Mouse (Mus musculus) midbrain, embryonic 13.5 days (tissue): Measurements from ENCODE around the gene Spag7. TPM values are rescaled to one million over a fixed set of nuclear protein-coding genes. Genes with fewer than 3 reads are reported as not detected.

Experiments used
- ATAC-seq: fragments of 200-750 bp; cut with Nextera tagmentation; 2 replicates; pipeline ENCODE4 v1.8.0; 2017; ENCODE audit warnings: mild to moderate bottlenecking, moderate TSS enrichment, moderate library complexity
- H3K27ac ChIP-seq: fragments of 300-500 bp; sonication (generic); 2 replicates; pipeline ENCODE4 v1.5.1; 2015; ENCODE audit warnings: inconsistent platforms, mild to moderate bottlenecking, moderate library complexity
- H3K27me3 ChIP-seq: fragments of 300-500 bp; sonication (generic); 2 replicates; pipeline ENCODE4 v1.6.1; 2015; ENCODE audit warnings: mild to moderate bottlenecking, inconsistent platforms
- H3K36me3 ChIP-seq: fragments of 300-500 bp; sonication (generic); 2 replicates; pipeline ENCODE4 v1.6.1; 2015; ENCODE audit warnings: mild to moderate bottlenecking, inconsistent platforms
- H3K4me1 ChIP-seq: fragments of 300-500 bp; sonication (generic); replicated peaks from 2 replicates; pipeline ENCODE4 v1.6.1; 2015; ENCODE audit warnings: inconsistent platforms
- H3K4me2 ChIP-seq: fragments of 300-500 bp; sonication (generic); replicated peaks from 2 replicates; pipeline ENCODE4 v1.6.1; 2015; ENCODE audit warnings: moderate library complexity, mild to moderate bottlenecking, inconsistent platforms
- H3K4me3 ChIP-seq: fragments of 300-500 bp; sonication (generic); replicated peaks from 2 replicates; pipeline ENCODE4 v1.5.1; 2015; ENCODE audit warnings: mild to moderate bottlenecking, inconsistent platforms
- H3K9ac ChIP-seq: fragments of 300-500 bp; sonication (generic); replicated peaks from 2 replicates; pipeline ENCODE4 v1.6.1; 2015; ENCODE audit warnings: mild to moderate bottlenecking, inconsistent platforms
- H3K9me3 ChIP-seq: fragments of 300-500 bp; sonication (generic); 2 replicates; pipeline ENCODE4 v1.6.1; 2016; ENCODE audit warnings: mild to moderate bottlenecking, inconsistent platforms
- WGBS: fragments of 180-500 bp; shearing (Covaris S2); methylation state at CpG from one replicate; pipeline ENCODE4 v1.1.7; 2015; 5-methylcytosine and 5-hydroxymethylcytosine counted together
- polyA plus RNA-seq: library from polyadenylated mRNA; unstranded; fragments of >200 nt; fragmentation: Nextera tagmentation; extraction: Ambion mirVana; gene quantifications from 2 replicates; pipeline ENCODE4 v1.2.1, GENCODE M21; 2015

Gene Spag7
- polyA plus RNA-seq, 1 experiment from 2014 or later: 180 TPM

- H3K9me3 ChIP-seq: no peaks in the 10 kb centered on the region
- WGBS: under 1% methylated on average over 63 of the region's 63 CpGs
- peak; percentile 88 for ATAC-seq
- H3K4me2 ChIP-seq: peak within 1 kb of the TSS; percentile 98
- H3K9ac ChIP-seq: peak within 1 kb of the TSS; percentile 92
- peak within 1 kb of the TSS; percentile 92 for H3K27ac ChIP-seq
- peaks cover 47% of the 10 kb centered on the region for H3K4me1 ChIP-seq
- no peaks in the 10 kb centered on the region for H3K27me3 ChIP-seq
- H3K36me3 ChIP-seq: peaks cover 60% of the 10 kb centered on the region
- peak within 1 kb of the TSS; percentile 72 for H3K4me3 ChIP-seq
These were observed 22.2 kb downstream of the Spag7 start, which contains the start of the genes Rnf167 and Slc25a11 for GRCm38 (mm10) chr11:70646691-70647650. Gene Rnf167, plus strand, starts transcription at chr11:70647235. Gene Slc25a11, minus strand, starts transcription at chr11:70647479.

- peak overlapping the region; percentile 92 for H3K9ac ChIP-seq
- ATAC-seq: peak; percentile 10; the same call in 1 of the 2 replicates
- H3K36me3 ChIP-seq: peaks cover 53% of the 10 kb centered on the region
- H3K9me3 ChIP-seq: no peaks in the 10 kb centered on the region
- peak overlapping the region; percentile 72 for H3K4me3 ChIP-seq
- peak overlapping the region; percentile 92 for H3K27ac ChIP-seq
- H3K4me2 ChIP-seq: peak overlapping the region; percentile 90
- H3K4me1 ChIP-seq: peaks cover 42% of the 10 kb centered on the region
- WGBS: 25% methylated on average over 3 of the region's 3 CpGs
- no peaks in the 10 kb centered on the region for H3K27me3 ChIP-seq
These were observed 23.0 kb downstream of the Spag7 start for GRCm38 (mm10) chr11:70646259-70646555.

- Histone ChIP-seq H3K4me3 (peak overlapping the region; percentile 72), H3K4me1 (peaks cover 39% of the 10 kb centered on the region), H3K36me3 (peaks cover 48% of the 10 kb centered on the region), H3K27ac (peak overlapping the region; percentile 92; the same call in 1 of the 2 replicates), H3K9ac (peak overlapping the region; percentile 92), H3K4me2 (peak overlapping the region; percentile 90), H3K27me3 (no peaks in the 10 kb centered on the region), H3K9me3 (no peaks in the 10 kb centered on the region)
- 0 out of 2 replicates have a peak, but pooled peaks have one; percentile 1 for ATAC-seq
- WGBS: 94% methylated on average over 12 of the region's 12 CpGs
These were observed 23.6 kb downstream of the Spag7 start for GRCm38 (mm10) chr11:70645461-70646258.

GRCm38 (mm10) chr11:70644564-70645103 is 24.6 kb downstream of the Spag7 start:
- H3K36me3 ChIP-seq: peaks cover 38% of the 10 kb centered on the region
- no peak overlapping the region for H3K9ac ChIP-seq
- H3K9me3 ChIP-seq: no peaks in the 10 kb centered on the region
- H3K27me3 ChIP-seq: no peaks in the 10 kb centered on the region
- H3K4me2 ChIP-seq: no peak overlapping the region
- H3K4me1 ChIP-seq: peaks cover 37% of the 10 kb centered on the region
- H3K4me3 ChIP-seq: no peak overlapping the region
- no peak for ATAC-seq
- H3K27ac ChIP-seq: no peak overlapping the region
- 97% methylated on average over 8 of the region's 8 CpGs for WGBS

GRCm38 (mm10) chr11:70643051-70643450 is 26.2 kb downstream of the Spag7 start:
- Histone ChIP-seq H3K36me3 (peaks cover 28% of the 10 kb centered on the region), H3K27me3 (no peaks in the 10 kb centered on the region), H3K27ac (no peak overlapping the region), H3K4me2 (no peak overlapping the region), H3K9me3 (no peaks in the 10 kb centered on the region), H3K4me1 (peaks cover 22% of the 10 kb centered on the region), H3K4me3 (no peak overlapping the region), H3K9ac (no peak overlapping the region)
- 91% methylated on average over 6 of the region's 6 CpGs for WGBS
- no peak for ATAC-seq

GRCm38 (mm10) chr11:70641241-70641640 is 28.0 kb downstream of the Spag7 start:
- H3K27ac ChIP-seq: no peak overlapping the region
- H3K4me3 ChIP-seq: no peak overlapping the region
- H3K4me1 ChIP-seq: peaks cover 14% of the 10 kb centered on the region
- 88% methylated on average over 7 of the region's 7 CpGs for WGBS
- no peak for ATAC-seq
- H3K9ac ChIP-seq: no peak overlapping the region
- peaks cover 28% of the 10 kb centered on the region for H3K36me3 ChIP-seq
- no peaks in the 10 kb centered on the region for H3K9me3 ChIP-seq
- no peak overlapping the region for H3K4me2 ChIP-seq
- H3K27me3 ChIP-seq: no peaks in the 10 kb centered on the region

- Histone ChIP-seq H3K27me3 (no peaks in the 10 kb centered on the region), H3K36me3 (peaks cover 24% of the 10 kb centered on the region), H3K4me1 (peaks cover 2% of the 10 kb centered on the region), H3K9me3 (no peaks in the 10 kb centered on the region), H3K27ac (no peak overlapping the region), H3K4me3 (no peak overlapping the region), H3K9ac (no peak overlapping the region), H3K4me2 (no peak overlapping the region)
- WGBS: 90% methylated on average over 8 of the region's 8 CpGs
- ATAC-seq: no peak
These were observed 29.2 kb downstream of the Spag7 start for GRCm38 (mm10) chr11:70639976-70640375.

GRCm38 (mm10) chr11:70638714-70639278 is 30.4 kb downstream of the Spag7 start, which contains the start of gene Gp1ba:
Gene Gp1ba, plus strand, starts transcription at chr11:70639122.
- Histone ChIP-seq H3K9me3 (no peaks in the 10 kb centered on the region), H3K4me3 (no peak within 1 kb of the TSS), H3K27ac (no peak within 1 kb of the TSS), H3K27me3 (no peaks in the 10 kb centered on the region), H3K9ac (no peak within 1 kb of the TSS), H3K36me3 (peaks cover 12% of the 10 kb centered on the region; the same call in 1 of the 2 replicates), H3K4me1 (no peaks in the 10 kb centered on the region), H3K4me2 (no peak within 1 kb of the TSS)
- 52% methylated on average over 5 of the region's 5 CpGs for WGBS
- no peak for ATAC-seq

- Histone ChIP-seq H3K4me3 (no peak overlapping the region), H3K27ac (no peak overlapping the region), H3K4me1 (no peaks in the 10 kb centered on the region), H3K9me3 (no peaks in the 10 kb centered on the region), H3K36me3 (peaks cover 8% of the 10 kb centered on the region; the same call in 1 of the 2 replicates), H3K27me3 (no peaks in the 10 kb centered on the region), H3K4me2 (no peak overlapping the region), H3K9ac (no peak overlapping the region)
- no peak for ATAC-seq
- WGBS: 94% methylated on average over 1 of the region's 1 CpGs
These were observed 30.9 kb downstream of the Spag7 start for GRCm38 (mm10) chr11:70638293-70638692.

GRCm38 (mm10) chr11:70637764-70638163 is 31.5 kb downstream of the Spag7 start:
- Histone ChIP-seq H3K27me3 (no peaks in the 10 kb centered on the region), H3K9ac (no peak overlapping the region), H3K4me3 (no peak overlapping the region), H3K36me3 (peaks cover 3% of the 10 kb centered on the region; the same call in 1 of the 2 replicates), H3K4me2 (no peak overlapping the region), H3K9me3 (no peaks in the 10 kb centered on the region), H3K4me1 (no peaks in the 10 kb centered on the region), H3K27ac (no peak overlapping the region)
- ATAC-seq: no peak
- WGBS: 91% methylated on average over 1 of the region's 1 CpGs

- WGBS: 83% methylated on average over 4 of the region's 4 CpGs
- H3K36me3 ChIP-seq: no peaks in the 10 kb centered on the region
- no peak overlapping the region for H3K27ac ChIP-seq
- no peak overlapping the region for H3K4me2 ChIP-seq
- no peak overlapping the region for H3K4me3 ChIP-seq
- H3K9ac ChIP-seq: no peak overlapping the region
- no peaks in the 10 kb centered on the region for H3K27me3 ChIP-seq
- ATAC-seq: no peak
- H3K4me1 ChIP-seq: no peaks in the 10 kb centered on the region
- H3K9me3 ChIP-seq: no peaks in the 10 kb centered on the region
These were observed 33.6 kb downstream of the Spag7 start for GRCm38 (mm10) chr11:70635601-70636000.
